Mouse (Mus musculus): ENCODE results near the gene Susd4. TPM values are rescaled to one million over a fixed set of nuclear protein-coding genes. Genes with fewer than 3 reads are reported as not detected.

Gene Susd4
- total RNA-seq (2023): not detected

GRCm38 (mm10) chr1:182763716-182764461 lies at the start of gene Susd4:
Gene Susd4 (plus strand): TSS chr1:182763860.

GRCm38 (mm10) chr1:182749080-182749479 lies 14.6 kb upstream of the Susd4 start, which contains the start of gene Ccdc185:
Gene Ccdc185 (minus strand): TSS chr1:182749180.

Other genes with a start within 250 kb of the Susd4 start
- 10 to 100 TPM; 53.2 to 83.6 TPM for gene Capn2, start 246.3 kb upstream of the Susd4 start, total RNA-seq (2023)
- not detected for gene Capn8, start 198.9 kb upstream of the Susd4 start, total RNA-seq (2023)
- gene Ccdc185, start 14.7 kb upstream of the Susd4 start, total RNA-seq (2023): not detected
- gene Tlr5, start 190.9 kb downstream of the Susd4 start, total RNA-seq (2023): 10 to 100 TPM; 16.1 to 17.2 TPM

Data from neutrophil, adult 59 days (primary cell).